Mouse (Mus musculus) R1 (cell line): ENCODE measurements at regions not wholly inside any gene's neighbourhood (a gene's known extent, or its start where the extent isn't known, plus 50 kb on each side); places are given as distances from the start of the nearest gene placed in this dataset.

Experiments used
- DNase-seq: peaks from one replicate; pipeline ENCODE4 v3.0.0-alpha.2; 2018; ENCODE audit warnings: low read depth, low spot score

DNA sequence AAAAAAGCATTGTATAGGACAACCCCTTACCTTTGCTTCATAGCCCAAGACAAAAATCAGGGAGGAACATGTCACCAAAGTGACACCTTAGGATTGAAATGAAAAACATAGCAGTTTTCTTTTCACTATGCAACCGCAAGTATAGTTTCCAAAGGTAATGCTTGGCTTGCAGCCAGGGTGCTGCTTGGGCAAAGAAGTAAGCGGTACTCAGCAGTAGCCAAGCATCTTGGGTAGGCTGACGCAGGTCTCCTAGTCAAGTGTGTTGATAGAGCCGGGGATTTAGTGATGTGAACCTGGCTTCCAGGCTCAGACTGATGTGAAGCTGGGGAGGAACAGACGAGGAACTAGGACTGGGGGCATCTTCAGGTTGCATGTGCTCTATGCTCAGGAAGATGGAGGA, 138.3 kb upstream of the Cadm1 start:
- no peak for DNase-seq

DNA sequence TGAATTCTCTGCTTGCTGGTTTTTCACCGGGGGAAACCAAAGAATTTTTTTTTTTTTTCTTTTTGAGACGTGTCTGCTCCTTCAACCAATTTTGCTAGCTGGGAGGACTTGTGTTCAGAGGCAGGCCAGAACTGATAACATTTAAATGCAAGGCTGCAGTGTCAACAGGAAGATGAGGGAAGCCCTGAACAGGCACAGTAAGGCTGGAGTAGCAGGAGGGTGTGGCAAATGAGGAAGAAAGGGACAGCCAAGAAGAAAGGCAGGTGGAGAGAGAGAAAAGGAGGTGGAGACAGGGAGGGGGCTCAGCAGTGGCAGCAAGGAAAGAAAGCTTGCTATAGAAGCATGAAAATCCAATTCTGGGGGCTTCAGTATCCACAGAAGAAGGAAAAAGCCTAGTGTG, 130.4 kb upstream of the Cadm1 start:
- DNase-seq: no peak

DNA sequence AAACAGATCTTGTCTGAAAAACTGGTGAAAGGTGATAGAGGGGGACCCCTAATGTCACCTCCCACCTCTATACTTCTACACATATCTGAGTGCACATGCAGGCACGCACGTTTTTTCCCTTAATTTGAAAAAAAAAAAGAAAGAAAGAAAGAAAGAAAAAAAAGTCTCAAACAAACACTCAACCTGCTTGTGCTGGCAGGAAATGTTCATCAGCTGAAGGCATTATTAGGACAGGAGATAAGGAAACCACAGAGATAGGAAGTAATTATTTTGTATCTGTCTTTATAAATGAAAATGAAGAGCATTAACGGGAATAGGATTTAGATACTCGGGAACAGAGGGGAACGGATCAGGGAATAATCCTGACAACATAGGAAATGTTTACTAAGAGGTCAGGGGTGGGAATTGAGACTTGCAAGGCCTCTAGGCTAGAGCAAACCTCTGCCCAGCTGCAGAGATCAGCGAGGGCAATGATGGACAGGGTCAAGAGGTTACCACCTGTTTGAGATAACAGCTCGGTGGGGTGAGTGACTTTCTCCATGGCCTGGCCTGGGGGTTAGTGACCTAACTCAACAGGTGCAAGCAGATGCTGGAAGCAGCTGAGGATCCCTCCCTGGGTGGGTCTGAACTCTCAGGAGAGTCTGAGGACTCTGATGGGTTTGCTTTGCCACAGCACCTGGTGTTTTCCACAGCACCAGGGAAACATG, 129.7 kb upstream of the Cadm1 start:
- no peak for DNase-seq

DNA sequence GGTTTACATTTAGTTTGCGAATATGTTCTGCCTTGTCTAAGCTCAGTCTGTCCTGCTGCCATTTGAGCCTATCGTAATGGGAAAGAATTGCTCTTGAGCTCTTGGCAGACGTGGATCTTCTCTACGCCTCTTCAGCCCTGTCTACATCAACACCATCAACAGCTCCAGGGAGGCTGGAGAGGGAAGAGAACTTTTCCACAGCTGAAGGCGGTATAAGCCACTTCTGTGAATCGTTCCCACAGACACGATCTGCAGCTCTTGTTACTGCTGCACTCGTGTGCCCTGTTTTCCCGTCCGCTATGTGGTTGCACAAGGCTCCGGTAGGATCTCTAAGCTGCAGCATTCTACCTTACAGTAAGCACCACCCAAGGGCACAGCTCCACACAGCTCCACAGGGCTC, 128.5 kb upstream of the Cadm1 start:
- DNase-seq: no peak

DNA sequence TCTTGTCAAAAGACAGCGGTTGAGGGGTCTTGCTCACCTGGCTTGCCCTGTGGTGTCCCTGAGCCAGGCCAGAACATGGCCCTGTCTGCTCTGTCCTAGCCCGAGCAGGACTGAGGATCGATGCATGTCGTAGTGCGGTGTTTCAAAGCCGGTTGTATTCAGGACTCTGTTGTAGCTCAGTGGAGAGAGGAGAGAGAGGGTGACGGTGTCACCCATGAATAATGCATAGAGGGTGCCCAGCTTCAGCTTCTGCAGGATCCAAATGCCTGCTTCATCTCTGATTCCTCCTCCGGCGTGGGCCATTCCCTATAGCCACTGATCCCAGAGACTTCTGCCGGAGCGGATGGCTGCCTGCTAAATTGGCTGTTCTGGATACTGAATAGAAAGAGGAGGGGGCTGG, 126.7 kb upstream of the Cadm1 start:
- DNase-seq: no peak

DNA sequence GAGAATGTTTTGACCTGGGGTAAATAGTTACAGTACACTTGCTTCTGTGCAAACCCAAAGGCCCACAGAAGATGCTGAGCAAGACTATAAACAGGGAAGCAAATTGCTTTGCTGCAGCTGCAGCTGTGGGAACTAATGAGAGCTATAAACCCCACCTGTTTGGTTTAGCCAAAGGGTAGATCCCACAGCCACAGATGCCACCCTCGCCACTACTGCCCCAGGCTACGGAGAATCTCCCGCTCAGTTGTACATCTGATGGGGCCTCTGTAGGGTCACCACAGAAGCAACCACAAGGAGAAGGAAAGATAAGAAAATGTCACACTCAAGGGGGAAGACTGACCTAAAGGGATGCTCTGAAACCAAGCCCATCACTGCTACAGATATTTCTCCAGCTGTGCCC, 125.2 kb upstream of the Cadm1 start:
- no peak for DNase-seq

DNA sequence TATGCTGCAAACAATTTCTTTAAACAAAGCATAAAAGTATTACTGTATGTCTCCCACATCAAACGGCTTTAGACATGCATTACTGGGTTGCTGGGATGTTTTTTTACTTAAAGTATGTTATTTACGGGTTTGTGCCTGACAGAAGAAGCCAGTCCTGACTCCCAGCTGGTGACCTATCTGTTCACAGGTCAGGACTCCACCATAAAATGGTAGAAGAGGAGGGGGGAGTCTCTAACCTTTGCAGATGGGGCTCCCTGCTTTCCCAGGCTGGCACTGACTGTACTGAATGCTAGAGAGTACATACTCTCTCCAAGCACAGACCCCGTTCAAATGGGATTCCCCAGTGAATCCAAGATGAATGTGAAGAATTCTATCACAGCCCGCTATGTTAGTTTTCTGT, 124.4 kb upstream of the Cadm1 start:
- no peak for DNase-seq

DNA sequence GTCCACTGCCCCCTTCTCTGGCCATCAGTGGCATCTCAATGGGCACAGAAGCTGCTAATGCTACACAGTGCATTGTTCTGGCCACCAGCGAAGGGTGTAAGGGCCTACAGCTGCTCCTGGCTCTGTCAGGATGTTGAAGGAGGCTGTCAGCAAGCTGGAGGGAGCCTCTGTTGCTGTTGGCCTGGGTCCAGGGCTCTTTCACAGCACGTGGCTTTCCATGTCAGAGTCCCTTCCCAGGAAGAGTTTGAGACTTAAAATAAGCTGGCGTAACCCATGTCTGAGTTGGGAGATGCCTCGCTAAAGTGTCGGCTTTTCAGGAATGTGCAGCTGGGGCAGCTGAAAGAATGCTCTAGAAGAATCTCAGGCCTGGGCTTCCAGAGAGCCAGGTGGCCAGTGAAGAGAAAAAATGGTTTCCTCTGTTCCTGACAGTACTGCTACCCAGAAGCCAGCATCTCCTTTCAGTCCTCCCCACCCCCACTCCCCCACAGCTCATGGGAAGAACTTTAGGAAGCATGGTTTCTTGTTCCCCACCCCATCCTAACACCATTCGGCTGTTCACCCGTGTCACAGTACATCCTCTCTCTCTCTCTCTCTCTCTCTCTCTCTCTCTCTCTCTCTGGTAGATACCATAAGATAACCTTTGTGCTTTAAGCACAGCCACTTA, 122.8 kb upstream of the Cadm1 start:
- no peak for DNase-seq

DNA sequence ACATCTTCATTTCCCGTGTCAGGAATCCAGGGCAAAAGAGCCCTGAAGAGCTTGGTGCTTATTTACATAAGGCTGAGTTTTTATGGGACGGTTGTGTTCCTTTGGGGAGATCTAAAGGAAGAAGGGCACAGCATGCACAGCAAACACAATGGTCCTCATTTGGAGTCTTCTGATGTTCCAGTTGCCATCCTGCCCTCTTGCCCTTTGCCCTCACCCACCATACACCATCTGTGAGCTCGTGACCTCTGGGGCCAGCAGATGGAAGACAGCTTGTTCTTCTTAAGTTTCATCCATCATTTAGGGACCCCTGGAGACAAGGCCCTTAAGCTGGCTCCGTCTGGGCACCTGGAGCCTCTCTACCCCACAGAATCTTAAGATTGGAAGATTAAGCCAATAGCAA, 121.9 kb upstream of the Cadm1 start:
- no peak for DNase-seq

DNA sequence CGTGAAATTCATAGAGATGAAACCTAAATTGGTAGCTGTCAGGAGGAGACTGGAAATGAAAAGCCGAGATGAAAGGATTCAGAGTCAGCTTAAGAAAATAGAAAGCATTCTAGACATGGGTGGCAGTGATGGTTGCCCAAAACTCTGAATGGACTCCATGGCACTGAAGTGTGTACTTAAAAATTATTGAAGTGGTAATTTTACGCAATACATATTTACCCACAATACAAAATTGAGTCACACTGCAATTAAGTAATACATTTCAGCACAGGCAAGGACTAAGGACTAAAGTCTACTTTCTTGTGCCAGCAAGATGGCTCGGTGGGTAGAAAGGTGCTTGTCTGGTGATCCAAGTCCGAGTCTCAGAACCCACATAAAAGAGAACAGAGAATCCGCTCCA, 120.4 kb upstream of the Cadm1 start:
- DNase-seq: no peak

DNA sequence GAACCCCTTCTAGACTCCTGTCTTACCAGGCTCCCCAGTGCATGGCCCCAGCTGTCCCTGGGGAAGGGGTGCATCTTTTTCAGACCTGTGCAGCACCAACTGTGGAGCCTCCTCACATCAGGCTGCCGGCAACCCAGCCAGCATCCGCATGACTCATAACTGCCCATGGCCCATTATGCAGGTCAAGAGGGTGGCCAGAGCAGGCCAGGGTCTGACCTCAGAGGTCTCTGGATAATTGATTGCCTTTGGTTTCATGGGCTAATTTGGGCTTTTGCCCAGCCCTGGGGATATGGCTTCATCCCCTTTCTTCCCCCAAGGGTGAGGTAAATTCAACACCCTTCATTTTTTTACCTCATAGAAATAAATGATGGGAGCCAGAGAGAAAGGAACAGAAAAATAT, 117.2 kb upstream of the Cadm1 start:
- DNase-seq: no peak

DNA sequence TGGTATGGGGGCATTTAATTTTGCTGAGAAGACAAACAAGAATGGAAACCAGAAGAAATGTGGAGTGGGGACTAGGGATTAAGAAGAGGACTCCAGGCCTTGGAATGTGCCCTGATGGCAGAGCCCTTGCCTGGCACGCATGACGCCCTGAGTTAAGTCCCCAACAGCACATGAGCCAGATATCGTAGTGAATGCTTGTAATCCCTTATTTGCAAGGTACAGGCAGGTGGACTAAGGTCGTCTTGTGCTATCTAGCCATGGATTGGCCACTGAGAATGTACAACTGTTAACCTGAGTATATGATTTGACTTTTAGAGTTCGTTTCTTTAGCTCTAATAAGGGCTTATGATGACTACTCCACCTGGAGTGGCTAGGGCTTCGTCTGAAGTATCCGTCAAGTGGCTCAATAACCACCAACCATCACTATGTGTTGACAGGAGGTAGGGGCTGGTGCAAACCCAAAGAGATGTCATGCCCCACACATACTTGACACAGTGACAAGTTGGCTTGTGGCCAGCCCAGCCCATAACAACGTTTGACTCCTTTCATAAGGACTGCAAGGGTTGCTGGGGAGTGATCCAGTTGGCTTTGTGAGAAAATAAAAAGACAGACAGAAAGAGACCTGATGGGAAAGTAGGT, 115.5 kb upstream of the Cadm1 start:
- no peak for DNase-seq

DNA sequence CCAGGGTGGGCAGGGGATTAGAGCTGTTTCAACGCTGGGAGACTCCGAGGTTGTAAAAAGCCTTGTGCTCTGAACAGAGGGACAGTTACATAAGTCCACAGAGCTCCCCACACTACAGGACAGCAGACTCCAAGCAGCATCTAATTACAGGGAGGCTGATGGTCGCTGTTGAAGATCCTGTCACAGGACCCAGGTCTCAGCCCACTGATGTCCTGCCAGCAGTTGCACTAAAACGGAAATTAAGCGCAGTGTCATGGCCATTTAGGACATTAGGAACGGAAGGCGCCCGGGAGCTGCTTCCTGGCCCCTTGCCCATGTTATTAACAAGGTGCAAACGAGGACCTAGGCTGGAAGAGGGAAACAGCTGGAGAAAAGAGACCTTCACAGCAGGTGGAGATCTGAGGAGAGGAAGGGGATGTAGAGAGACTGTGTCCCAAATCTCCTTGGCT, 107.8 kb upstream of the Cadm1 start:
- DNase-seq: no peak

DNA sequence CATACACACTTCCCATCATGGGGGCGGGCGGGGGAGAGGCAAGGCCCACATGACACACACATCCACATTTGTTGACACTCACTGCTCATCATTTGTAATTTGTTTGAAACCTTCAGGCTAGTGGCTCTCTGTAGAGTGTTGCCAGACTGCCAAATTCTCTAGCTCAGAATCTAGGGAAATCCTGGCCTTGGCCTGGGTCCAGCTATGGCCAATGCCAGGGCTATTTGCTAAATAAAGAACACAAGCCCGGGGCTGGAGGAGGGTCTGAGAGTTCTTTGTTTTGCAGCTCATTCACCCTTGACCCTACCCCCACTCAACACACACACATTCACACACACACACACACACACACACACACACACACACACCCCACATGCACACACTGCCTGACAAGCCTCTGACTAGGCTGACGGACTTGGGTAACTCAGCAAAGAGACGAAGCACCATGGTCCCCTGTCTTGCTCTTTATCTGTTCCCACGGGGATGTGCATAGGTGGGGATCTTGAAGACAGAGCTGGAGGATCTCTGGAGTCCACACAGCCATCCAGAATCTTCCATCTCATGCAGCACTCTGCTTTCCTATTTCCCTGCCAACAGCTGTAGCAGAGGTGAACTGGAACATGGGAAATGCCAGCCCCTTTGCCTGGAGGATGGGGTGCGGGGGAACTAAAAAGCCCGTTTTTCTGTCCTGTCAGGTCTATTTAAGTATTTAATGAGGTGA, 107.1 kb upstream of the Cadm1 start:
- no peak for DNase-seq

DNA sequence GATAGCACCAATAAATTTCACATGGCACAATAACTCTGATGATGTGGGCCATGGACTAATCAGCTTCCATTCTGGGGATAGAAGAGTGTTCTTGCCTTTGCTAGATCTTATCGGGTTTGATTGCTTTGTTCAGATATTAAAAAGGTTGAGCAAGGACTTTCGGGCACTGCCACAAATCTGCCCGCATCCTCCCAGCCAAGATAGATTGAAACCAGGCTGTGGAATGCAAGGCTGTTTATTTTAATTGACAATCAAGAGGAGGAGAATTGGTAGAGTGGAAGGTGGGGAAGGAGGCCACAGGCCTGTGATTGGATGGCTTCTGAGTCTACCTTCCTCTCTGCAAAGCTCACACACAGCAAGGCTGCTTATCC, 106.5 kb upstream of the Cadm1 start:
- DNase-seq: no peak

DNA sequence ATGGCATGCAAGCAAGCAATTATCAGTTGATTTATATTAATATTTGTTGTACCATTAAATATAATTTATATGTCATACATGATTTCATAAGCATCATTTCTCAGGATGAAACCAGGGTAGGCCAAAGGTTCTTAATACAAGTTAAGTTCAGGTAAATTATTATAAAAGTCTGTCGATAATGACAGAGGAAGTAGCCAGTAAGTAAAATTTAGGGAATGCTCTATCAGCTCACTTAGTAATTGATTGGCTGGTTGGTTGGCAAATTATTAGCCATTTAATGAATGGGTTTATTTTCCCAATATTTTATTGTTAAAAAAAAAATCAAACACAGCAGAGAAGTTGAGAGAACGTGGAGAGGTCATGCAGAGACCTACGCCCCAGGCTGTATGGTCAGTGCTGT, 105.8 kb upstream of the Cadm1 start:
- DNase-seq: no peak

DNA sequence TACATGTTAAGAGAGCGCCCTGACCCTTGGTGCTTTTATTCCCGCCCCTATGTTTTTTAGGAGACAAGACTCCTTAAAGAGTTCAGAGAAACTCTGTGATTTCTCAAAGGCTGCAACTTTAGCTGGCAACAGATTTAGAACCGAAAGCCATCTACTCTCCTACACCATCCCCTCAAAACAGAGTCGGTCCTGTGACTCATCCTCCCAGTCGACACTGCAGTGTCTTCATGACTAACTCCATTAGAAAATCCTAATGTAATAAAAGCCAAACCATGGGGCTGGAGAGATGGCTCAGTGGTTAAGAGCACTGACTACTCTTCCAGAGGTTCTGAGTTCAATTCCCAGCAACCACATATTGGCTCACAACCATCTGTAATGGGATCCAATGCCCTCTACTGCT, 103.3 kb upstream of the Cadm1 start:
- DNase-seq: no peak

DNA sequence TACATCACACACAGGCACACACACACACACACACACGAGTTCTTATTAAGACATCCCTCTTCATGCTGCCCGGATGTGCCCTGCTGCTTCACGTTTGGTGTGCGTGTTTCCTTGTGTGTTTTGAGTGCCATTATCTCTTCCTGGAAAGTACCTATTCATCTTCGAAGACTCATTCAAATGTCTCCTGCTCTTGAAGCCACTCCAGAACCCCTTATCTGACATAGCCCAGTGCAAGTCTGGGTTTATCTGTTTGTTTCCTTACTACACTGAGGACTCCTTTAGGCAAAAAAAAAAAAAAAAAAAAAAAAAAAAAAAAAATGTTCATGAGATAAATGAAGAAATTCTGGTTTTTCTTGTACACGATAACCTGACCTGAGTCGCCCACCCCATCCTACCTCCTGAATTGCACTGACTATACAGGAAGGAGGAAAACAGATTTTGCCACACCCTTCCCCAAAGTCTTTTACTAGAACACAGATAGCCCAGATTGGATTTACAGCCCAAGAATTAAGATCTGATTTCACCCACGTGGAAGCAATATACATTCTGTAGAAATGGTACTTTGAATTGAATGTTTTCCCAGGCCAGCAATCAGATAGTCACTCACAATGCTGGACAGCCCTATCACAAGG, 101.1 kb upstream of the Cadm1 start:
- no peak for DNase-seq

DNA sequence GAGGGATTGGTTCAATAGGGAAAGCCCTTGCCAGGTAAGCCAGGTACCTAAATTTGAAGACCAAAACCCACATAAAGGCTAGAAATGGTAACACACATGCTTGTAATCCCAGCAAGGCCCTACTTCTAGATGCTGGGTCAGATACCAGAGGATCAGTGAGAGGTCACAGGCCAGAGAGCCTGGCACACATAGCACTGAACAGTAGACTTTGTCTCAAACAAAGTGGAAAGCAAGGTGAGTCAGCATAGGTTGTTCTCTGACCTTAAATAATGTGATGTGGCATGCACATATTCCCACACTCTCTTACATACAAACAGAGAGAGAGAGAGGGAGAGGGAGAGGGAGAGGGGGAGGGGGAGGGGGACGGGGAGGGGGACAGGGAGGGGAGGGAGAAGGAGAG, 100.3 kb upstream of the Cadm1 start:
- DNase-seq: no peak

DNA sequence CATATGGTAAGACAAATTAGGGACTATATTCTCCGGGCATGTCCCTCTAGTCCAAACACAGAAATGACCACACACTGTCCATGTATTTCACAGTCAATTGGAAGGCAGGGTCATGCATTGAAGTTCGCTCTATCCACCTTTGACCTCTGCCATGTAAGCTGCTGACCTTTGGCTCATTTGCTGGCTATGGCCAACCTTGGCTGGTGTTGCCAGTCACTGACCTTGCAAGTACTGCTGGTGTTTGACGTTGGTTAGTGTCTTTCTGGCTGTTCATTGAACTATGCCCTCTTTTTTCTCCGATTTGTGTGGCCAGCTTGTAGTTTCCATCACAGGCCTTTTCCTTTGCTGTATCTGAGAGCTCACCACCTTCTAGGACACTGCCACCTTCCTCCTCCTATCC, 97.3 kb upstream of the Cadm1 start:
- no peak for DNase-seq

DNA sequence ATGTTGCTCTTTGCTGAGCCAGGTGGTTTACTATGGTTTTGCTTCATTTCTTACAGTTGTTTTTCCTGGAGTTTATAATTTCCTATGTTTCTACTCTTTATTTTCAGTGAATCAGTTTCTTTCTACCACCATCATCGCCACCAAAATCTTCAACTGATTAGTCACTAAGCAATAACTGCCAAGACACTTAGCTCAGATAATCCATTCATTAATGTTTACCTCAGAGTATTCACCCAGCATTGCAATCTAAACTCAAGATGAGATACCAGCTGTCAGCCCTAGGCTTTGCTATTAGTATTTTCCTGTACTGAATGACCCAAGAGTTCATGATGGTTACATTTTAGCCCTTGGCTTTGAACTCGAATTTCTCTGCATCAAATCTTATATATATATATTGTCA, 96.8 kb upstream of the Cadm1 start:
- DNase-seq: no peak

DNA sequence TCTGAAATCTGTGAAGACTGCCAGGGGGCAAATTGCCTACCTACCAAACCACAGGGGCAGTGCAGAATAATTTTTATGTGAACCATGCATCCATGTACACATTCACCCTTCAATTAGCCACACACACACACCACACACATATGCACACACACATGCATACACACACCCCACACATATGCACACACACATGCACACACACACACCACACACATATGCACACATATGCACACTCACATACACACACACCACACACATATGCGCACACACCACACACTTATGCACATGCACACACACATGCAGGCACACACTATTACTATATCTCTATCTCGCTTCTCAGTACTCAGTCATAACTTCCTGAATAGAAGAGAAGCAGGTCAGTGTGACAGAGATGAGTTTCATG, 95.9 kb upstream of the Cadm1 start:
- no peak for DNase-seq
